Mouse (Mus musculus) bone marrow, adult 2 months (tissue): ENCODE results near the gene Slc27a5. TPM values are rescaled to one million over a fixed set of nuclear protein-coding genes. Genes with fewer than 3 reads are reported as not detected.

Source experiments
- H3K27ac ChIP-seq: fragments of 200-500 bp; 2 replicates; pipeline ENCODE4 v1.5.1; 2012; ENCODE audit warnings: low read depth, mild to moderate bottlenecking, control low read depth, inconsistent platforms, low read length; ENCODE audit not compliant: control insufficient read depth, poor library complexity, insufficient read depth
- H3K4me1 ChIP-seq: fragments of 200-500 bp; 2 replicates; pipeline ENCODE4 v1.6.1; 2011; ENCODE audit warnings: low read length; ENCODE audit not compliant: control insufficient read depth, insufficient read depth
- H3K4me3 ChIP-seq: fragments of 200-500 bp; replicated peaks from 2 replicates; pipeline ENCODE3; 2011; ENCODE audit warnings: mild to moderate bottlenecking, low read depth, low read length, control low read depth; ENCODE audit not compliant: control insufficient read depth
- CTCF ChIP-seq: fragments of 200-500 bp; IDR thresholded peaks from 2 replicates; pipeline ENCODE4 v1.5.1; 2011; ENCODE audit warnings: low read length, control low read depth; ENCODE audit not compliant: control insufficient read depth, insufficient read depth
- POLR2A ChIP-seq: fragments of 200-500 bp; IDR thresholded peaks from 2 replicates; pipeline ENCODE4 v1.6.1; 2011; ENCODE audit warnings: low read depth, mild to moderate bottlenecking, control low read depth, low read length, borderline replicate concordance; ENCODE audit not compliant: control insufficient read depth
- WGBS: fragments of 180-500 bp; shearing (Covaris S2); methylation state at CpG from one replicate; pipeline ENCODE4 v1.1.7; 2018; 5-methylcytosine and 5-hydroxymethylcytosine counted together
- polyA plus RNA-seq: library from polyadenylated mRNA; stranded (reverse); fragments of >200 nt; gene quantifications from 2 replicates; pipeline ENCODE4 v1.2.4, GENCODE M21; 2011; ENCODE audit warnings: low replicate concordance; ENCODE audit not compliant: missing spikeins, insufficient read depth, insufficient read length

Gene Slc27a5
- polyA plus RNA-seq, 1 experiment = 2.2 TPM

GRCm38 (mm10) chr7:13006011-13006410, 8.0 kb upstream of the Slc27a5 start:
- WGBS = 91% methylated on average over 17 of the region's 17 CpGs
- H3K27ac ChIP-seq = no peak overlapping the region; the same call in 1 of the 2 replicates
- TF ChIP-seq CTCF (no peak), POLR2A (no peak)
- H3K4me3 ChIP-seq = no peak overlapping the region
- H3K4me1 ChIP-seq = no peaks in the 10 kb centered on the region; the same call in 1 of the 2 replicates

DNA sequence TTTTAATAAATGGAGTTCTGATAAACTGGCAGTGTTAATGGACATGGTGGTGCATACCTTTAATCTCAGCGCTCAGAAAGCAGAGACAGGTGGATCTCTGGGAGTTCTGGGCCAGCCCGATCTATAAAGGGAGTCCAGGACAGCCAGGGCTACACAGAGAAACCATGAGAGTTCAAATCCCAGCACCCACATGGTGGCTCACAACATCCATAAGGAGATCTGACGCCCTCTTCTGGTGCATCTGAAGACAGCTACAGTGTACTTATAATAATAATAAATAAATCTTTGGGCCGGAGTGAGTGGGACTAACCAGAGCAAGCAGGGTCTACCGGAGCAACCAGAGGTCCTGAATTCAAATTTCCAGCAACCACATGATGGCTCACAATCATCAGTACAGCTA, 5.4 kb upstream of the Slc27a5 start:
- no peak overlapping the region for H3K4me3 ChIP-seq
- 82% methylated on average over 5 of the region's 5 CpGs for WGBS
- TF ChIP-seq POLR2A (no peak), CTCF (no peak)
- no peak overlapping the region for H3K27ac ChIP-seq
- no peaks in the 10 kb centered on the region for H3K4me1 ChIP-seq

DNA sequence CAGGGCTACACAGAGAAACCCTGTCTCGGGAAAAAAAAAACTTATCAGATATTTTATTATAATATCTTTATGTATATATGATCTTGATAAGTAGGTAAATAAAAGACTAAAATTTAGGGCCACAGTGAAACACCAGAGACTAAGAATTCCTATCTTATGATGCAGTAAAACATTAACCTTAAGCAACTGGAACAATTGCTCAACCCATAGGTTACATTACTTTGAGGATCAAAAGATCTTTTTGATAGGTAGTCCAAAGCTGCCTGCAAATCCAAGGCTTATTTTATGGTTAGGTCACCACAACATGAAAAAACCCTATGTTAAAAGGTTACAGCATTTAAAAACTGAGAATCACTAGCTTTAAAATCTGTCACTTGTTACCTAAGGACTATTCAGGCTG, 3.6 kb upstream of the Slc27a5 start:
- WGBS = 80% methylated on average over 1 of the region's 1 CpGs
- TF ChIP-seq POLR2A (no peak), CTCF (no peak)
- no peak overlapping the region for H3K4me3 ChIP-seq
- no peak overlapping the region for H3K27ac ChIP-seq
- no peaks in the 10 kb centered on the region for H3K4me1 ChIP-seq

GRCm38 (mm10) chr7:12998851-12999250, 859 bp upstream of the Slc27a5 start, which contains the start of gene Trim28:
Trim28 (plus strand) TSS chr7:12999114.
- whole genome bisulfite sequencing = 82% methylated on average over 3 of the region's 3 CpGs
- Histone ChIP-seq H3K27ac (no peak within 1 kb of the TSS), H3K4me3 (no peak within 1 kb of the TSS), H3K4me1 (no peaks in the 10 kb centered on the region)
- TF ChIP-seq CTCF (no peak), POLR2A (no peak)

DNA sequence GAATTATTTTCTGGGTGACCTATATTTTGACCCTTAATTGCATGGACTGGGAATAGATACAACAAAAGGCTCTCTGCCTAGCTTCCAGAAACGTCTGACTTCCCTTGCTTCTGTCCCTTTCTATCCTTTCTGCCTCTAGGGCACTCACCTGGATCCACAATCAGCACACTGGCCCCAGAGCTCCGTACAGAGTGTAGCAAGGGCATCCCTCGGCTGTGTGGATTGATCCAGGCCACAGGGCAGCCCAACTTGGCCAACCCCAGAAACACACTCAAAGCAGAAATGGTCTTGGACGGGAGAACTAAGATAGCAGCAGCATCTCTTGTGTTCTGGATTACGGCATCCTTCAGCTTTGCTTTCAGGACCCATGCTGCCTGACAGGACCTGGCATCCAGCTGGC, 762 bp downstream of the Slc27a5 start:
- 64% methylated on average over 5 of the region's 5 CpGs for WGBS
- H3K4me3 ChIP-seq = no peak overlapping the region
- no peaks in the 10 kb centered on the region for H3K4me1 ChIP-seq
- TF ChIP-seq CTCF (no peak), POLR2A (no peak)
- H3K27ac ChIP-seq = no peak overlapping the region

GRCm38 (mm10) chr7:12995862-12996261, 2.1 kb downstream of the Slc27a5 start:
- H3K4me1 ChIP-seq = no peaks in the 10 kb centered on the region
- no peak overlapping the region for H3K27ac ChIP-seq
- TF ChIP-seq POLR2A (no peak), CTCF (no peak)
- no peak overlapping the region for H3K4me3 ChIP-seq

DNA sequence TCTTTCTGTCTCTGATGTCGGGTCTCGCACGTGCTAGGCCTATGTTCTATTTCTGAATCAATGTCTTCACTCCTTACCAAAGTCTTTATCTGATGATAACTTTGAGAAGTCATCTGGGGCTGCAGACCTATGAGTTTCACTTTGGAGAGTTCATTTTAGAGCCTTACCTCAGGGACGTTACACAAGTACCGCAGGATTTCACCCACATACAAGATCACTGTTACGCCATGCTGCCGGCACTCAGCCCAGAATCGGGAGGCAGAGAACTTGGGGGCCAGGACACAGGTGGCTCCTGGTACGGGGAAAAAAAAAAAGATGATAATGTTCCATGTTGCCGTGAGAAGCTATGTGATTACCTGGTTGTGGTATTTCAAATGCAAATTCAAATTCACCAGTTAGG, 4.8 kb downstream of the Slc27a5 start:
- 67% methylated on average over 10 of the region's 10 CpGs for WGBS
- Histone ChIP-seq H3K27ac (no peak overlapping the region), H3K4me1 (no peaks in the 10 kb centered on the region), H3K4me3 (no peak overlapping the region)
- TF ChIP-seq CTCF (no peak), POLR2A (no peak)

- Histone ChIP-seq H3K4me3 (no peak overlapping the region), H3K4me1 (no peaks in the 10 kb centered on the region; the same call in 1 of the 2 replicates), H3K27ac (no peak overlapping the region)
- 2% methylated on average over 3 of the region's 3 CpGs for WGBS
- no peak for TF ChIP-seq POLR2A
- no peak for TF ChIP-seq CTCF
Observed at GRCm38 (mm10) chr7:12992222-12992621, 5.8 kb downstream of the Slc27a5 start.
